Mouse (Mus musculus) urinary bladder, postnatal 14 days (tissue): ENCODE measurements around the gene Rhox6.
"Not testable (repeated sequence)": the region's sequence is repeated elsewhere in the genome, so short reads cannot be mapped to it uniquely, and the experiment has no call there.

ENCODE experiments used
- DNase-seq: peaks from one replicate; pipeline ENCODE4 v3.0.0; 2021; ENCODE audit warnings: low spot score

The Rhox6 gene

DNA sequence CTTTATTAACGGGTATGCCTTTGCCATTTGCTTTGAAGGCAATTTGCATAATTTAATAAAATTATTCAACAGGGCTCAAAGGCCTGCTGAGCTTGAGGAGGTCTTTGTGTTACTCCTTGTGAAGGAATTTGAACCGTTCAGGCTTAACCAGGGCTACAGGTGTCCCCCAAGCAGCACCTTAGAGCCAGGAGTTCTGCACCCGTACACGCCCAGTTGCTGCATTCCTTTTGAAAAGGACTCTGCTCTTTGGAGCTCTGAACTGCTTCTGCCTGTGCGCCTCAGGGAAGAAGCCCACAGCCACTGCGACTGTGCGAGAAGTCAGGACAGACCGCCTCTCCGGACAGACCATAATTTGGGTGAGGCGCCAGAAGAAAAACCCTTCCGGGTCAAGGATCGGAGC is at the start of gene Rhox6:
Gene Rhox6, plus strand, starts transcription at position 301 of the 400 bp plus-strand sequence.
- DNase-seq = not testable (repeated sequence)

GRCm38 (mm10) chrX:37807286-37808080 is 19.2 kb upstream of the Rhox6 start:
- no peak for DNase-seq

DNA sequence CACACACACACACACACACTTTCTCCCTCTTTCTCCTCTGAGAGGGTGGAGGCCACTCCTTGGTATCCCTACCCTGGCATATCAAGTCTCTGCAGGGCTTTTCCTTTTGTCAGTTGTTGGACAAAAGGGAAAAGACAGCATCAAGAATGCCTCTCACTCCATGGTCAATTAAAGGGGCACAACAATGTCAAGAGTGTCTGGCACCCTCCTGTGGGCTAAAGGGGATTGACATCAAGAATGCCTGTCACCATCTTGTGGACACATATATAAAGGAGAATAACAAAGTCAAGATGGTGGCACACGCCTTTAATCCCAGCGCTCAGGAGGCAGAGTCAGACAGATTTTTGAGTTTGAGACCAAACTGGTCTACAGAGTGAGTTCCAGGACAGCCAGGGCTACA is 17.3 kb upstream of the Rhox6 start:
- no peak for DNase-seq

DNA sequence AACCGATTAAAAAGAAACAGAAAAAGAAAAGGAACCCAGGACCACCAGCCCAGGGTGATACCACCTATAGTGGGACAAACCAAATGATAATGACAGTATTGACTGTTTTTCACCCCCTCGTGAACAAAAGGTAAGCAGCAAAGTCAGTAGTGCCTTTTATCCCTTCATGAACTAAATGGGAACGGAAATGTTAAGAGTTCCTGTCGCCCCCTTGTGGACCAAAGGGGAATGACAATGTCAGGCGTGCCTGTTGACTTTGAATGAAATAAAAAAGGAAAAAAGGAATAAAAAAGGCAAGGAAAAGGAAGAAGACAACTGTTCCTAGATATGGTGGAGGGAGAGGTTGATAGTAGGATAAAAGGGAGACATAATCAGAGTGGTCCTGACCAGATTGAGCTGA is 15.5 kb upstream of the Rhox6 start:
- DNase-seq = peak; percentile 13

DNA sequence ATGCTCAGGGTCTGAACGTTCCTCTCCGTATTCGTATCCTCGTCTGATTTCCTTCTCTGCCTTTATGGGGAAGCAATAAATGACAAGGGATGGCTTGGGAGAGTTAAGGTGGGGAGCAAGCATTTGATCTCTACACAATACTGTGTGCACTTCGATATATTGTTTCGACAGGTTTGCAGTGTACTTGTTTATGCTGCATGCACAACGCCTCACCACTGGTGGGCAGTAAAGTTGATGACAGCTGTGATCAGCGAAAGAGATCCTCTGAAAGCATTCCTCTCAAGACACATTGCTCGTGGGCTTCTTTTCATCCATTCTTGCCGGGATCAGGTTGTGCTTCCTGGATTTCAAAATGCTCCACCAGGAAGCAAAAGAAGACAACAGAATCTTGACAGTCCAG is 11.0 kb upstream of the Rhox6 start:
- no peak for DNase-seq

DNA sequence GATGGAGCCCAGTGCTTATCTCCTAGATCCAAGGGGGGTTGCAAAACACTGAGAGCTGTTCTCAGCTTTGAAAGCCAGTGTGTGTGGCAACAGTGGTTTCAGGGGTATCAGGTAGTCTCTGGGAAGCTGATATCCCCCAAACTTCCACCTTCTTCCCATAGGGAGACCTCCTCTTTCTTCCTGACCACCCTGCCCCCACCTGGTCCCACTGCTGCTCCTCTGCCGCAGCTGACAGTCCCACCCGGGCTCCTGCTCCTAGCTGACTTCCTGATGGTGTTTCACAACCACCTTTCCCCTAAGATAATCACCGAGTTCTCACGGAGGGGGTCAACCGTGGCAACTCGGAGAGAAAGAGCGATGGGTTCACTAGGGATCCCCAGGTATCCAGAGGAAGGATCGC is 4.7 kb downstream of the Rhox6 start, which contains the start of gene Rhox7a:
Gene Rhox7a, plus strand, starts transcription at position 301 of the 400 bp plus-strand sequence.
- DNase-seq = not testable (repeated sequence)

GRCm38 (mm10) chrX:37871641-37872040 is 44.9 kb downstream of the Rhox6 start:
- DNase-seq = no peak

- no peak for DNase-seq
These were observed 52.1 kb downstream of the Rhox6 start, which contains the start of gene Rhox8 for GRCm38 (mm10) chrX:37878844-37879243. Rhox8 (minus strand) TSS chrX:37878944.
